Mouse (Mus musculus) CD4-positive, CD25-positive, alpha-beta regulatory T cell, adult 4 months (primary cell): ENCODE results near the gene A630095N17Rik. TPM values are rescaled to one million over a fixed set of nuclear protein-coding genes. Genes with fewer than 3 reads are reported as not detected.

ENCODE experiments used
- ATAC-seq: one replicate; pipeline ENCODE4 v1.8.0; 2017
- polyA plus RNA-seq, 2 experiments: library from polyadenylated mRNA; unstranded; fragments of 100-300 nt; shearing (Covaris generic); gene quantifications; one replicate each; pipeline ENCODE4 v1.2.1; 2017

The A630095N17Rik gene
- polyA plus RNA-seq, 2 experiments from 2014 or later, result not detected

DNA sequence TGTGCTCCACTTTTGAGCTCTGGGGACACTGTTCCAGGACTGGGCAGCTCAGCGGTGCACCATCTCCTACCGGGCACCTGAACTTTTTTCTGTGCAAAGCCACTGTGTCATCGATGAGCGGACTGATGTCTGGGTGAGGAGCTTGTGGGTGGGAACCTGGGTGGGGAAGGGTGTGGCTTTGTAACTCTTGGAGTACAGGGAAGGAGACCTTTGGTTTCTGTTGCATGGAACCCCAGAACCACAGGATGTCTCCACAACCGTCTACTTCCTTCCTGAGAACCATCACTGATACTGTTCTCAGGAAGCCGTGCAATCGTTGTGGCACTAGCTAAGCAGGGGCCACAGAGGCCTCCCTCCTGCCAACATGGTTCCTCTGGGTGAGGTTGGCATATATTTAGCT, 18.8 kb downstream of the A630095N17Rik start:
- no peak for ATAC-seq

DNA sequence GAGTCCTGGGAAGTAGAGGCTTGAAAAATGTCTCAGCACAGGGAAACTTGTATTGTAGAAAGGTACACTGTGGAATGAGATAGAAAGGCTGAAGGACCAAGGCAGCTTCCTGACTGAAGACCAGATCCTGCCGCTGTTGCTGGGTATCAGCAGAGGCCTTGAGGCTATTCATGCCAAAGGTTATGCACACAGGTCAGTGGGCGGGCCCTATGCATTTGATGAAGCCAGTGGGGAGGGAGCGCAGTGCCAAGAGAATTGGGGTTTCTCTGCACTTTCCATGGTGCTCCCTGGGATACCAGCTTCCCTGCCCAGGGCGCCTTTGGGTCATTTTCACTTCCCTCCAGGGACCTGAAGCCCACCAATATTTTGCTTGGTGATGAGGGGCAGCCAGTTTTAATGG, 19.4 kb downstream of the A630095N17Rik start:
- no peak for ATAC-seq

DNA sequence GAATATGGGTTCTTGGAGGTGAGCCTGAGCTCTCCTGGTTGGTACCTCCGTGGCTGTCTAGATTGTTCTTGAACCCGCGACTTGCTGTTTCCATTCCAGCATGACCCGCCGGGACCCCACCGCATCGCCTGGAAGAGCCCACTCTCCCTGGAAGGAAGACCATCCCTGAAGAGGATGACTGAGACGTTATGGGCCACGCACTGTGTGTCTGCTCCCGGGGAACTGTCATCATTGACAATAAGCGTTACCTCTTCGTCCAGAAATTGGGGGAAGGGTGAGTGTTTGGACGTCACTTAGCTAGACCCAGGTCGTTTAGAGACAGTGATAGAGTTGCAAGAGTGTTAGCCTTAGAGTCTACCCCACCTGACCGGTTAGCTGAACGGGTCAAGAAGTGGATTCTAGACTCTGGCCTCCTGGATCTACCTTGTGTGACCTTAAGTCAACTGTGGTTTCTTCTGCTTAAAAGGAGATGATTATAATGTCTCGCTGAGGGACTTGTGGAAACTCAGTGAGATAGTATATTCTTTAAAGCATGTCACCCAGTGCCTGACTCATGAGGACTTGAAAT, 20.7 kb downstream of the A630095N17Rik start:
- ATAC-seq, result peak; percentile 23

DNA sequence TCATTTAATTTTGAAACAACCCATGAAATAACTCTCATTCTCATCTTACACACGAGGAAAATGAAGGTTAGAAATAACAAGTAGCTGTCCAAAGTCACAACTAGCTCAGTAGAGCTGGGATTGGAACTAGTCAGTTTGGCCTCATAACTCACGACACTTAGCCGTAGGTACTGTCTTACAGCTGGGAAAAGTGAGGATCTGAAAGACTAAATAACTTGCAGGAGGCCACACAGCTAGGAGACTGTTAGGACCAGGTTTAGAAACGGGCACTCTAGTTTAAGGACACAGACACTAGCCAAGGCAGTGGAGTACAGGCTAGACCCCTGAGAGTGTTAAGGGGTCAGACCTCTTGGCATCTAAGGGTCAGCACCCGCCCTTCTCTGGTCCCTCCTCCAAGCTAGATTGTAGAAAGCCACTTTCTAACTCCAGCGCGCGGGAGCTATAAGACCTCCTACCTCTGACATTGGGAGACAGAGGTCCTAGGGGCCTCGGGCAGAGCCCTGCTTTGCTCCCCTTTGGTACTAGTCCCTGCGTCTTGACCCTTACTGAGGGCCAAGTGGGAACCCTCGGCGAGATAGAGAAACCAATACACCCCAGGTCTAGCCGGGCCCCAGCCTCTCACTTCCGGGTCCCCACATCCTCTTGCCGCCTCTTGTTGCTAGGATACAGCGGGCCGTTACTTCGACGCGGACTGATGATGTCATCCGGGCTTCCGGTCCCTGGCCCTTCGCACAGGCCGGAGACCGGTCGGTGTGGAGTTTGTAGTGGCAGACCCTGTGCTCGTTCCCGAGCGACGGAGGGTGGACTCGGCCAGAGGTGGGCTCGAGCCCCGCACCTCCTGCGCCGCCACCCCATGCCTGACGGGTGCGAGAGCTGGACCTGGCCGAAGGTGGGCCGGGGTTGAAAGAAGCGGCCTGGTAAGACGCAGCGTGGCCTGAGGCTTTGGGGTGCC, 21.5 kb downstream of the A630095N17Rik start, which contains the start of the genes Glb1l and Stk16:
Gene Glb1l, minus strand, starts transcription at position 678 of the 952 bp plus-strand sequence.
Gene Stk16, plus strand, starts transcription at position 703 of the 952 bp plus-strand sequence.
- peak; percentile 93 for ATAC-seq

DNA sequence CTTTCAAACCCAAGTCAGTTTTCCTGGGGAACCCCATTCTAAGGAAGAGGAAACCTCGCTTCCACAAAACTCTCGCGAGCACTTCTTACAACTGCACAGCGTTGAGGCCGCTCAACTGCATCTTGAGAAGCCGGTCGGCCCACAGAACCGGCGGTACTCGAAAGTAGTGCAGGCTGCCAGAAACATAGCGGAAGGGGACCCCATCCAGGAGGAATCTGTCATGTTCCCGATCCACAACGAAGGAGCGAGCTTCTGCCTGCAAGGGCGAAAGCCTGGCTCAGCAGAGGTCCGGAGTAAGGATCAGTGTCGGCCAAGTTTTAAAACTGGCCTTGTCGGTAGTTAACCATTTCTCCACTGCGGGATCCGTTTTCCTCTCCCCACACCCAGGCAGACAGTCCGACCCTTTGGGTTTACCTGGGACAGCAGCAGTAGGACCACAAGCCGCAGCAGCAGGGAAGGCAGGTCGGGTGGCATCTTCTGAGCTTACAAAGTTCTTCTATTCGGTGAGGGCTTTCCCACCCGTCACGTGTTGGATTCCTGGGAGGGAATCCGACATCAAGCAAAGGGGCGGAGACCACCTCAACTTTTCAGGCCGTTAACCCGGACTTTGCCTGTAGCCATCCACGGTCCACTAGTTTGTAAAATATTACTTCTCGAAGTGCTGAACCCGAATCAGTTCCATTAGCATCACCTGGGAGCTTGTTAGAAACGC, 22.8 kb downstream of the A630095N17Rik start:
- no peak for ATAC-seq

DNA sequence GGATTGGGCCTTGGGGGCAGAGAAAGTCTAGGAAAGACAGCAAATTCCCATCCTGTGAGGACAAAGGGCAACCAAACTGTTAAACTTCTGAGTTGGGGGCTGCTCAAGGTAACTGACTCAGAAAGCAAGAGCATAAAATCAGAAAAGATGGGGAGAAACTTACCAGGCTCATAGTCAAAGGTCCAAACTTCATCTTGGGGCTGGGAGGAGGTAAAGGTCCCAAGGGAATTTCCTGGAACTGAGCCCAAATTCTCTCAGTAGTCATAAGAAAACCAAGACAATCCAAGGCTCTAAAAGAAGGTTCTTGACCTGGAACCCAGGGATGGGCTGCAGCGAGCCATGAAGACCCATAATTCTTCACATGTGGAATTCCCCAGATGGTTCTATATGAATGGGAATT, 30.7 kb downstream of the A630095N17Rik start:
- ATAC-seq, result no peak

DNA sequence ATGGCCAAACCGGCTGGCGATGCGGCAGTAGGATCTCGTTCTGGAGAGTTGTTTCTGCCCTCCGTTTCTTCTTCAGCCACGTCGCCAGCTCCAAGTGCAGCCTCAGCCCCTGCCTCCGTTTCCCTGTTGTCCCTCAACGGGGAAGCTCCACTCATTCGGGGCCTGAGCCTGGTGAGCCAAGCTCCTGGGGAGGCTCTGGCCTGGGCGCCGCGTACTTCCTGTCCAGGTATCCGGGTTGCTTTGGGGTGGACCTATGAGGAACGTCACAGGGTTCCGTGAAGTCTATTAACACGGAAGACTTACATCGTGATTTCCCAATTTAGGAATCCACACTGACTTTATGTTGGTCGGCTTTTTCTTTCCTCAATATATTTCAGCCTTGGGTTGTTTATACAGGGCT, 39.5 kb downstream of the A630095N17Rik start:
- ATAC-seq, result peak; percentile 7

DNA sequence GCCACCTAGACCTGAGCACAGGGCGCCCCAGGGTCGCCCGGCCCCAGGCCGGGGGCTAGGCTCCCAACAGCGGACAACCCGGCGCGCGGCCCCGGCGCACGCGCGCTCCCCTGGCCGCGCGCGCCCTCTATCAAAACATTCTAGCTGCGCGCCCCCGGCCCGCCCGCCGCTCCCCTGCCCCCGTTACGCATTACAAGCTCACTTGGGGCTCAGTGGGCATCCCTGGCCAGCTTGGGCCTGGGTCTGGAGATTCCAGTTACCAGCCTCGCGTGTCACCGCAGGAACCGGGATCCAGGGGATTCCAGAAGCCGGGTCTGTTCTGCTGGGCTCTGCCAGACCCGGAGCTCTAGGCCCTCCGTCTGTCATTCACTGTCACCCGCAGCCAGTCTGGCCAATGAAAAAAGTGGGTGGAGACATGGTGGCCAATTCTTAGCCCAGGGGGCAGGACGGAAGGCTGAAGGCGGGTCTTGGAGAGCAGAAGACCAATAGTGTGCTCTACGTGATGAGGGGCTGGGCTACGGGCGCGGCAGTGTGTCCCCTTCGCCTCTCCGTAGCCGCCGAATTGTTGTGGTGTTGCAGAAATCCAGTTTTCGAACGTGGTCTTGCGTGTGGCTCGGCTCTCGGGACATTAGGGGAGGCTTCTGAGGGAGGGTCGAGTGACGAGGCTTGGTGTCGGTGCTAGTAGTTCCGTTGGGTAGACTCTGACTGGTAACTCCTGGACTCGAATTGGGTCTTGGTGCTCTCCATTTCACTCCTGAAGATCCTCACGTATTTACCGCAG, 40.1 kb downstream of the A630095N17Rik start, which contains the start of the genes Ankzf1 and Atg9a:
Gene Ankzf1, plus strand, starts transcription at position 530 of the 781 bp plus-strand sequence.
Gene Atg9a, minus strand, starts transcription at position 575 of the 781 bp plus-strand sequence.
- ATAC-seq, result peak; percentile 100

DNA sequence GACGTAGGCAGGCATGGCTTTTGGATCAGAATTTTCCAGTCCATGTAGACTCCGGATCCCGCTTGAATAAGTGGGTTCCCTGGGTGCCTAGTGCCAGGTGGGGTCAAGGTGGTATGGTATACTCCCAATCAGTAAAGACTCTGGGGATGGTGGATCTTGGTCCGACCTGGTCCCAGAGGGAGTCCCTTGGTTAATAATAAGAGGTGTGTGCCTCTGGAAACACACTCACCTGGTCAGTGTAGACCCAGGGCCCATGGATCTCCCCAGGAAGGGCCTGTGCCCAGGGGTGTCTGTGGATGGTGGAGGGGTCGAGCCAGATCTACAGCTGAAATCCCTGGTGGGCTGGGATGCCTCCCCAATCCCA, 40.7 kb downstream of the A630095N17Rik start:
- no peak for ATAC-seq

DNA sequence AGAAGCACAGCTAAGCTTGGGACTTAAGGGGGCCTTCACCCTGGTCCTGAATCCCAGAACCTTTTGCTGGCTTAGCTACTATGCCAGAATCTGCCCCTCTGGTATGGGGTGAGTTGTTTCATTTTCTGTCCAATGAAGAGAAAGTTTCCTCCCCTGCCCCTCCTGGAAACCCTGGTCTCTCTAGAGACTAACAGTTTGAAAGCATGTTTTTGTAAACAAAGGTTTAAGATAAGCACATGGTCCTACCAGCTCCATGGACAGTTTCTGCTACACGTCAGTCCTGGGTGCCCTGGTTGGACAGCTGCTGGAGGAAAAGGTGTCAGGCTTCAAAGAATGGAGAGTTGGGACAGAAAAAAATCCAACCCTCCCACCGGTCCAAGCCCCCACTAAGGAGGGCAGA, 41.3 kb downstream of the A630095N17Rik start:
- no peak for ATAC-seq

DNA sequence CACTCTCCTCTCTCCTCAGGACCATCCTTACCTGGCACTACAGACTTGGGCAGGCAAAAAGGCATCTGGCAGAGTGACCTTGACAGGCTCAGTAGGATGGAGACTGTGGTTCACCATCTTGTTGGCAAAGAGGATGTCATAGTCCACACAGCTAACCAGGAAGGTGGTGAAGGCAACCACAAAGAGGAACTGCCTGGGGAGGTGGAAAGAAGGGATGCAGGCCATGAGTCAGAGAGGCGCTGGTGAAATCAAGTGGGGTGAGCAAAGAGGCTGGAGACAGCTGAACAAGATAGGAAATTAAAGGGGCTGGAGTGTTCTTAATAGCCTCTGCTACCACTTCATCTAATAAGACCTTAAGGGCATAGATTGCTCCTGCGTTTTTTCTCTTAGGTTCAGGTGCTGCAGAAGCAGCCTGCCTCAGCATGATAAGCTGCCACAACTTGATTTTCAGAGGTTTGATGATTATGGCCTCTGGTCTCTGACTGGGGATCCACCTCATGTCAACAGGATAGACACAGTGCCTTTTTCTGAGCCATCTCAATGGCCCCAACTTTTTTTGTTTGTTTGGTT, 43.9 kb downstream of the A630095N17Rik start:
- ATAC-seq, result no peak

DNA sequence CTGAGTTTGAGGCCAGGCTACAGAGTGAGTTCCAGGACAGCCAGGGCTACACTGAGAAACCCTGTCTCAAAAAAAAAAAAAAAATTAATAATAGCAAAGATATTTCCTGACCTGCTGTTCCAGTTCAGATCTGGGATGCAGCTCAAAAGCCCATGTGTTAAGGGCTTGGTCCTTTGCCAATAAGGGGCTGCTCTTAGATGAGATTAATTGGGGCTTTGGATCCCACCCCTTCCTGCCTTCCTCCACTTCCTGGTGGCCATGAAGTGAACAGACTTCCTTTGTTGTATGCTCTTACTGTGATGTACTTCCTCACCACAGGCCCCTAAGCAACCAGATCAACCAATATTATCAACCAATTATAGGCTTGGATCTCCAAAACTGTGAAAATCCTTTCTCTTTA, 44.8 kb downstream of the A630095N17Rik start:
- ATAC-seq, result no peak

DNA sequence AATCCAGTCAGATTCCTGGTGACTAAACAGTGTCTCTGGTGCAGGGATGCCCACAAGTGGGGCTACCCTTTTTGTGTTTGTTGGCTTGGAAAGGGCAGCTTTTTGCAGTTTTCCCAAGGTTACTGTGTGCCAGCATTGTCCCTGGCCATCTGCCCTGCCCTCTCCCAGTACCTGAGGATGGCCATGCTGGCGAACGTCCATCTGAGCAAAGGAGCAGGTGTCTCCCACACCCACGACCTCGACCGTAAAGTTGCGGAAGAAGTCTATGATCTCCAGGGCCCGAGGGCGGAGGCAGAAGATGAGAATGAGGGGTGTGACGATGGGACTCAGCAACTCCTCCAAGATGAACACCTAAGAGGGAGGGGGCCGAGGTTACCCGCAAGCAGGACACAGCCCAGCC, 46.4 kb downstream of the A630095N17Rik start:
- no peak for ATAC-seq

DNA sequence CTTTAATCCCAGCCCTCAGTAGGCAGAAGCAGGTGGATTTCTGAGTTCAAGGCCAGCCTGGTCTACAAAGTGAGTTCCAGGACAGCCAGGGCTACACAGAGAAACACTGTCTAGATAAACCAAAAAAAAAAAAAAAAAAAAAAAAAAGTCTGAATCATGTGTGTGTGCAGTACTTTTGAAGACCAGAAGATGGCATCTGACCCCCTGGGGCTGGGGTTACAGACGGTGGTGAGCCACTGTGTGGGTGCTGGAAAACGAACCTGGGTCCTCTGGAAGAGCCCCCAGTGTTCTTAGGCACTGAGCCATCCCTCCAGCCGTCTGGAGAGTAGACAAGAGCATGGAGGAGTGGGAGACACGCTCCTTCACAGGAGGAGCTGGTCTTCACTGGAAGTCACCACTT, 49.7 kb downstream of the A630095N17Rik start:
- no peak for ATAC-seq

DNA sequence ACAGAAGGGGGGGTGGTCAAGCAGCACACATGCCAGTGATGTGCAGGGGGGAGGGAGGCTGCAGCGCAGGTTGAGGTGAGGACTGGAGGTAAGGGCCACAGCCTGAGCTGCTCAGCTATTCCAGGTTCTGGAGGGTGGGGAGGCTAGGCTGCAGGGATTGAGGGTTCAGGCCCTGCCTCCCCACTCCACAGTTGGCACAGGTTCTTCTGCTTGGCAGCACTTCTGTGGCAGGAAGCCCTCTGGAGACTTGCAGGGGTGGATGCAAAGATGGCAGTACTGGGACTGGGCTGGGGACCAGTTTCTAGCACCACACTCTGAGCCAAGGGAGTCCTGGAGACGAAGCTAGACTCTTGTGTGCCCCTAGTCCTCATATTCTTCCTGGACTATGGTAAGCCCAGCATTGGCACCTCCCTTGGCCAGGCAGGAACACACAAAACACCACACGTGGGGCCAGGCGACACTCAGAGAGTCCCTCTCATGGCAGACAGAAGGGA, 50.5 kb downstream of the A630095N17Rik start:
- ATAC-seq, result no peak

DNA sequence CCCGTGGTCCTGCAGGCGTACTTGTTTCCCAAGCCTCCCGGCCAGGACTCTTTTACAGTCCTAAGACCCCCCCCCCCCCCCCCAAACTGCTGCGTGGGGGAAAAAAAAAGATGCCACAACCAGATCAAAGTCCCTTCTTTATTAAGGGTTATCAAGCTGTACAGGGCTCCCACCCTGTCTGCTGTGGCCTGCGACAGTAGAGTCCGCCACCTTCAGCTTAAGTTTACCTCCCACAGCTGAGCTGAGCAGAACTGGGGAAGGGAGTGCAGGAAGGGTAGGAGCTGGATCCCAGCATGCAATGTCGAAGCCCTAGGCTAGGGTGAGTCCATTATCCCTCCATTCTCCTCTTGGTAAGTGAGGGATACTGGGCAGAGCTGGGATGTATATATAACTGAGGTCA, 51.2 kb downstream of the A630095N17Rik start:
- no peak for ATAC-seq

DNA sequence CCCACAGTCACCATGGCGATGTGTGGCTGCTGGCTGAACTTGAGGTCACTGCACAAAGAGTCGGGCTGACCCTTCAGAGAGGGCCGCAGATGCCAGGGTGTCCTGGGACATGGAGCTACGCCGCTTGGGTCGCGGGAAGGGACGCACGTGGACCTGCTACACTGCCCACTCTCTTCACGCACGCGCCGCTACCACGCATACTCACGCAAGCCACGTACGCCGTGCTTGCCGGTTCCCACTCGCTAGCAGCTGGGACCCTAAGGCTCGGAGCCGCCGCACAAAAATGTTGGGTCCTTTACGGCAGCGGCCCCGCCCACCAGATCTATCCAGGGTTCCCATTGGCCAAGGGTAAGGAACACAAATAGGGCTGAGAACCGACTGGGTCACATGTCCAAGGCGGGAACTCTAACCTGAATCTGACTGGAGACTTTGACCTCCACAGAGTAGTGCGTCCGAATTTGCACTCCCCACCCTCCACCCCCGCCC, 51.8 kb downstream of the A630095N17Rik start, which contains the start of gene Abcb6:
Gene Abcb6, minus strand, starts transcription at position 288 of the 486 bp plus-strand sequence.
- ATAC-seq, result peak; percentile 91

DNA sequence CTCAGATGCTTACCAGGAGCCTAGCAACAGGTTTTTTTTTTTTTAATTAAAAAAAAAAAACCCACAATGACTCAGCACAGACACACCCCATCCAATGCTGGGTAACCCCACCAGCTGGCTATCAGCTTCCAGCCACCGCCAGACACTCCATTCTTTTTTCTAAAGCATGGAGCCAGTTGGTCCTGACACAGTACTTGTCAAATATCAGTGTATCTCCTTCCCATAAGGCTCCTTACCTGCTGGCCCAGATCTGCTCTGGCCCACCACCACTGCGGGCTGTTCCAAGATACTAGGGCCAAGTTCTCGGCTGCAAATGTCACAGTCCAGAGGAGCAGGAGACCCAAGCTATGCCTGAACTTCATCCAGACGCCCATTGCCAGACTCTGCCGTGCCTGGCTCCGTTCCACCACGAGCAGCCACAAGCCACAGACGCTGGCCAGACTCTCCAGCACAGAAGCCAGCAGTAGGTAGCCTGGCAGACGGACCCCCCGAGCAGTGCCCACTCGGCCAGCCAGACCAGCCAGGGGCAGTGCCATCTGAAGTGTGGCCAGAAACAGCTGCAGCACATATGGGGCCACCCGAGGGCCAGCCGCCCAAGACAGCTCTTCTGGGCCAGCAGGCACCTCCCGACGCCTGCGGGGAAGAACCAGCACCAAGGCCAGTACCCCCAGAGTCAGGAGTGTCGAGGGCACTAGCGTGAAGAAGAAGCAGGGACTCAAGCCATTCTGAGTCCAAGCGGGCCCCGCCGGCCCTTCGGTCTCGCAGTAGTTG, 52.4 kb downstream of the A630095N17Rik start:
- peak; percentile 40 for ATAC-seq
